Mouse (Mus musculus) embryonic fibroblast, embryonic 13.5 days (primary cell): ENCODE results near the gene Rangap1.

Source experiments
- CTCF ChIP-seq: IDR thresholded peaks from 2 replicates; pipeline ENCODE4 v1.5.1; 2011; ENCODE audit warnings: mild to moderate bottlenecking, control low read depth, low read length, moderate library complexity, borderline replicate concordance; ENCODE audit not compliant: insufficient read depth
- POLR2A ChIP-seq: IDR thresholded peaks from 2 replicates; pipeline ENCODE4 v1.6.1; 2011; ENCODE audit warnings: low read depth, mild to moderate bottlenecking, control low read depth, low read length, moderate library complexity

DNA sequence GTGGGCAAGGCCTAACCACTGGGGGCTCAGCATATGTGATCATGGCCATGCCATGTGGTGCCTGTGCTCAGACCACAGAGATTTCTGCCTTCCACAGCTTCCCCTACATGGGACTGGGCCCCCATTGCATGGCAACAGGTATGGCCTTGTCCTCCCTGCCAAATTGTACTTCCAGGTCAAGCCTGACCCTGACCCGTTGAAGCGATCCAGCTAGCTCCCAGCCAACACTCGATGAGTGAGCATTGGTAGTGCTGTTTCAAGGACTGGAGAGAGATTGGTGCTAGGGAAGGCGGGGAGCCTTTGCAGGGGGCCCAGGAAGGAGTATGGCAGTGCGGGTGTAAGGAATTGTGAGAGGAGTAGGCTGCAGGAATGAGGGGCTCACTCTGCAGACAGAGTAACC is 21.1 kb upstream of the Rangap1 start:
- TF ChIP-seq POLR2A (no peak), CTCF (no peak)
